Mouse (Mus musculus) thymus, postnatal 0 days (tissue): Measurements from ENCODE around the gene Prdm1. TPM values are rescaled to one million over a fixed set of nuclear protein-coding genes. Genes with fewer than 3 reads are reported as not detected.

Source experiments
- DNase-seq: peaks from one replicate; pipeline ENCODE4 v3.0.0-alpha.2; 2015; ENCODE audit warnings: low spot score
- polyA plus RNA-seq: library from polyadenylated mRNA; unstranded; fragments of >200 nt; fragmentation: Nextera tagmentation; extraction: Ambion mirVana; gene quantifications from 2 replicates; pipeline ENCODE4 v1.2.1, GENCODE M21; 2015

The Prdm1 gene
- 0.51 and 0.65 TPM in 2 replicates for polyA plus RNA-seq

GRCm38 (mm10) chr10:44528291-44529082, at the start of gene Prdm1:
TSS of gene Prdm1 (minus strand) at chr10:44528501.
- no peak for DNase-seq

GRCm38 (mm10) chr10:44565971-44566370, 37.7 kb upstream of the Prdm1 start:
- no peak for DNase-seq

- DNase-seq: no peak
Measured at GRCm38 (mm10) chr10:44565109-44565508, 36.8 kb upstream of the Prdm1 start.

- DNase-seq: no peak
Measured at GRCm38 (mm10) chr10:44556845-44557244, 28.5 kb upstream of the Prdm1 start.

DNA sequence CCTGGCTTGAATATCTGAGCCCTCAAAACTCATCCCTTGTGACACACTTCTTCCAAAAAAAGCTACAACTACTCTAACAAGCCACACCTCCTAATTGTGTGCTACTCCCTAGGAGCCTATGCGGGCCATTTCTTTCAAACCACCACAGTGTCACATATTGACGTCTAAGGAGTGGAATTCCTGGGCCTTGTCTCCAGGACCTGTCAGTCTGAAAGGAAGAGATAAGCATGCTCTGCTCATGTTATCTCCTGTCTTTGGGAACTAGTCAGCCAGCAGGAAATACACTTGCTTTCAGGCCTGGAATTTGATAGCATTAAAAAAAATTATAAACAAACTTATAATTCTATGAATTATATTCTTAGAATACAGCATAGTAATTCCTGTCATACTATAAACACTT, 27.0 kb upstream of the Prdm1 start:
- DNase-seq: no peak

DNA sequence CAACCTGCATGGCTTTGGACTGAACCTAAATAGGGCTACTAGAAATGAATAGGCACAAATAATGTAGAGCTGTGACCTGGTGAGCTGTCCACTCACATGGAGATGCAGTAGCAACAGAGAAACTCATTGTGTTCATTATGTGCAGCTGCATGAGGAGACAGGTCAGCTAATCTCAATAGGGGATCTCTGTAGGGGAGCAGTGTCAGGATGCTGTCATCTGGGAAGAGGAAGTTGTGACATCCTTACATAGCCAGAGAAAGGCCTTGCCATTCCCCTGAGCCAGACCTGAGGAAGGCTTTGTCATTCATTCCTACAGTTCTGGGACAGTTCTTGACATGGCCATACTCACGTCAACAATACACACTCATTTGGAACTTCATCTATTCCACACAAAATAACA, 25.3 kb upstream of the Prdm1 start:
- DNase-seq: no peak

GRCm38 (mm10) chr10:44539033-44539578, 10.8 kb upstream of the Prdm1 start:
- peak; percentile 10 for DNase-seq

GRCm38 (mm10) chr10:44538137-44538536, 9.8 kb upstream of the Prdm1 start:
- no peak for DNase-seq

DNA sequence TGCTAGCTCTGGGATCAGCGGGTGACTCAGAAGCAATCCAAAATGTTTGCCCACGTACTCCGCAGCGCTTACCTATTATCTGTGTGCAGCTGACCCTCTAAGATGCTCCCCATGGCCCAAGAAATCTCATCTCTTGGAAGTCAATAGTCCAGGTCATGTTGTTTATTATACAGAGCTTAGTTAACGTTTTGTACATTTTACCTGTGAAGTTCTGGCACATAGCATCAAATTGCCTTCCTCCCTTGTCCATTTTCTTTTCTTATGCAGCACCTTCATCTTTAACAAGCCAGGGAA, 1.7 kb upstream of the Prdm1 start:
- DNase-seq: no peak

GRCm38 (mm10) chr10:44529218-44530066, 1.1 kb upstream of the Prdm1 start:
- peak; percentile 91 for DNase-seq

DNA sequence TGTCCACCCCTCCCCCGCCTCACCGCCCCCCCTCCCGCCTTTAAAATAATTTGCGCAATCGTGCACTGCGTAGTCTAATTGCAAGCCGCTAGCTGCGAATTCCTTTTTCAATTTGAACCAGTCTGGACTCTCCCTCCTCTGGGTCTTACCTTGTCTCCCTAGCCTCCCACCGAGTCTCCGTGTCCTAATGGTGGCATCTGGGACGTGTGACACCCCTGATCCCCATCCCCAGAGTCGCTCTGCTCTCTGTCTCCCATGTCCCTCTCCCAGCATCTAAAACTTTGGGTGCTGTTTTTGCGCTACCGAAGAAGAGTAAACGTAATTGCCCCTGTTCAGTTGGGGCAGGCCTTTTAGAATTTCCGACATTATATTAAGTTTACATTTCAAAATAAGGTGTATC, 650 bp downstream of the Prdm1 start:
- no peak for DNase-seq

- peak; percentile 27 for DNase-seq
Measured at GRCm38 (mm10) chr10:44526751-44527591, 1.3 kb downstream of the Prdm1 start.

GRCm38 (mm10) chr10:44520189-44520588, 8.1 kb downstream of the Prdm1 start:
- no peak for DNase-seq

- no peak for DNase-seq
Measured at GRCm38 (mm10) chr10:44518631-44519030, 9.7 kb downstream of the Prdm1 start.

GRCm38 (mm10) chr10:44513108-44513507, 15.2 kb downstream of the Prdm1 start:
- no peak for DNase-seq

GRCm38 (mm10) chr10:44511029-44511428, 17.3 kb downstream of the Prdm1 start:
- no peak for DNase-seq

DNA sequence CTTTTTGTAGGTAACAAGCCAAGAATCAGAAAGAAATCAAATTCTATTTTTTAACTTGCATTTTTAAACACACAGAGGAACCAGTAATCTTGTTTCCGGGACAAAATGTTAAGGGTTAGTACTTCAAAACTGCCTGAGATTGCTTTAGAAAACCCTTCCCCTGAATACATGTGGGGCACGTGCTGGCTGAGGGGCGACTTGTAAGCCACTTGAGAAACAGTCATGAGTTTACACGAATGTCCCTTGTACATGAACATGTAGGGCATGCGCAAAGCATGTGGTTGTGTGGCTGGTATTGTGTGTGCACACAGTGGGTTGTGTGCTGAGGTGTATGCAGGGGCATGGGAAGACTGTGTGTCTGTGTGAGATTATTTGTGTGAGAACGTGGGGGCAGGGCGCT, 19.7 kb downstream of the Prdm1 start:
- DNase-seq: no peak

GRCm38 (mm10) chr10:44507984-44508383, 20.3 kb downstream of the Prdm1 start:
- DNase-seq: no peak

- DNase-seq: no peak
Measured at GRCm38 (mm10) chr10:44502891-44503290, 25.4 kb downstream of the Prdm1 start.

DNA sequence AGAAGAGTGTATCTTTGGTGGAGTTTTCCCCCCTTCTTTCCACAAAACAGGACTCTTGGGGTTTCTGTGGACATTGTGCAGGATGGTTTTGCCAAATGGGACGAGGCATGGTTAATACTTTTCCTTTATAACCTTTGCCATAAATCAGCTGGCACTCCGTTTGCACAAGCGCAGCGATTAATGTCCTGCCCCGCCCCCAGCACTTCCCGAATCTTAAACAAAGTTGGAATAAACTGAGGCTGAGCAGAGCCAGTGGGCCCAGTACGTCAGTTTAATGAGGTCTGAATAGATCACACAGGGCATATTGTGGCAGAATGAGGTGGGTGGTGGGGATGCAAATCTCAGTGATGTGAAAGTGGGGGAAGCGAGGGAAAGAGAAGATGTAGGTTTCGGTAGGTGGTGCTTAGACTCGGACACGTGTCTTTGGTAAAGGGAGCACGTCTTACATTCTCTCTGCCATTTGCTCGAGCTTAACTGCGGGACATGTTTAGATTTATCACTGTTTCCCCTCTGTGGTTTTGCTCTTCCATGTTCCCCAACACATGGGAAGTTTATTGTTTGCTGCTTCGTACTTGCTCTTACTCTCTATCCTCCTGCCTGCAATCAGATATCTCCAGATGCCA, 28.3 kb downstream of the Prdm1 start:
- DNase-seq: no peak
